Mouse (Mus musculus) spleen, postnatal 36 days (tissue): ENCODE results near the gene Gm5134.

Source experiments
- DNase-seq, 2 experiments: peaks; one replicate each; pipeline ENCODE4 v3.0.0; 2022; ENCODE audit warnings: low spot score in 2 of 2, mixed read lengths in 1 of 2

Gm5134 gene

GRCm38 (mm10) chr10:75939481-75940234, 14.7 kb upstream of the Gm5134 start:
- peak; percentile 54 to 75 for DNase-seq

DNA sequence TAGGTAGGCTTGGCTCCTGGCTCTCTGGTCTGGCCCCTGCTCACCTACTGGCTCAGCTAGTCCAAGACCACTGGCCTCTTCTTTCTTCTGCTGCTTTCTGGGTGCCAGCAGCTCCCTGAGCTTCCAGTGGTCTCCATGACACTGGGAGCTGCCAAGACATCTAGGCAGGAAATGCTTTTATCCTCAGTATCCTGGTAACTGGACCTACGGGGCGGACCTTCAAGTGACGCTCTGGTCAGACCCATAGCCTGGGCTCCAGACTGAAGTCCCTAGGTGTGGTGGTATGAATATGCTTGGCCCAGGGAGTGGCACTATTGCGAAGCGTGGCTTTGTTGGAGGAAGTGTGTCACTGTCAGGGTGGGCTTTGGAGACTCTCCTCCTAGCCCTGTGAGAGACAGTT, 13.8 kb upstream of the Gm5134 start, which contains the start of gene Gm867:
Gm867 (minus strand) TSS at position 153 of the 400 bp plus-strand sequence.
- DNase-seq: no peak

GRCm38 (mm10) chr10:75941042-75941824, 13.1 kb upstream of the Gm5134 start:
- no peak for DNase-seq

DNA sequence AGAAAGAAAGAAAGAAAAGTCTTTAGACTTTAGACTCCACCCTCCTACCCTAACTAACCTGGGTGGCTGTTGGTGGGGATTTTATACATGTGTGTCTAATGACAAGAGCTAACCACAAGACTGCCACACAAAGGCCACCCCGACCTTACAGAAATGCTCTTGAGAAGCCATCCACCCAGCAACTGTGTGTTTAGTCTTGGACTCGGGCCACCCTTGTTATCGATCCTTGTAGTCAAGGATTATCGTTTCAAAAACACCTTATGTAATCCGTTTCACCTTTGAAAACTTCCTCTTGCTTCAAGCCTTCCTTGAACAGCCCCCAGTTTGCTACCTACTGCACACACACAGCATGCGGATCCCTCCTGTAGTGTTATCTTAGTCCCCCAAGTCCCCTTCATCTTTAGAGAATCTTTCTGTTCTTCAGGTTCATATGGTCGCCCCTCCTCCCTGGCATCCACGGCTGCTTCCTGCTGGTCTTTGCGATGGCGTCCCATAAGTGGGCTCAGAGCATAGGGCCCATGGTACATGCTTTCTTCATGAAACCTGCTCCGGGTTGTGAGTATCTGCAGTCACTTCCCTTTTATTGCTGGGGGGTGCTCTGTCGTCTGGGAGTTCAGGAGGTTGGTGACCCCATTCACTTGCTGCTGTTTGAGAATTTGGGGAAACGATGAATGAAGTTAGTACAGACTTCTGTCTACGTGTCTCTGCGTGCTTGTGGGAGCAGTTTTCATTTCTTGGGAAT, 11.4 kb upstream of the Gm5134 start, which contains the start of gene Vpreb3:
Vpreb3 (plus strand) TSS at position 322 of the 742 bp plus-strand sequence.
- no peak for DNase-seq

- no peak for DNase-seq
These were observed 10.1 kb upstream of the Gm5134 start for GRCm38 (mm10) chr10:75944066-75944772.

GRCm38 (mm10) chr10:75945213-75945612, 9.1 kb upstream of the Gm5134 start:
- DNase-seq: no peak

- no peak for DNase-seq
These were observed 8.4 kb upstream of the Gm5134 start for GRCm38 (mm10) chr10:75945896-75946295.

- peak; percentile 57 to 63 for DNase-seq
These were observed 6.2 kb upstream of the Gm5134 start for GRCm38 (mm10) chr10:75948079-75948478.

GRCm38 (mm10) chr10:75949053-75950045, 5.0 kb upstream of the Gm5134 start:
- DNase-seq: peak; percentile 84 to 86

- peak; percentile 70 for DNase-seq
These were observed 3.5 kb upstream of the Gm5134 start for GRCm38 (mm10) chr10:75950791-75951210.

GRCm38 (mm10) chr10:75951424-75952050, 2.8 kb upstream of the Gm5134 start:
- peak in 1 of 2 experiments; percentile 50 for DNase-seq

- DNase-seq: no peak
These were observed 19.5 kb downstream of the Gm5134 start for GRCm38 (mm10) chr10:75973846-75974245.

- peak in 1 of 2 experiments; percentile 29 for DNase-seq
These were observed 20.9 kb downstream of the Gm5134 start for GRCm38 (mm10) chr10:75975216-75975615.

- peak; percentile 28 to 32 for DNase-seq
These were observed 24.0 kb downstream of the Gm5134 start for GRCm38 (mm10) chr10:75978119-75978834.

GRCm38 (mm10) chr10:75978835-75979157, 24.5 kb downstream of the Gm5134 start:
- DNase-seq: no peak

GRCm38 (mm10) chr10:75979432-75979831, 25.1 kb downstream of the Gm5134 start:
- DNase-seq: no peak

DNA sequence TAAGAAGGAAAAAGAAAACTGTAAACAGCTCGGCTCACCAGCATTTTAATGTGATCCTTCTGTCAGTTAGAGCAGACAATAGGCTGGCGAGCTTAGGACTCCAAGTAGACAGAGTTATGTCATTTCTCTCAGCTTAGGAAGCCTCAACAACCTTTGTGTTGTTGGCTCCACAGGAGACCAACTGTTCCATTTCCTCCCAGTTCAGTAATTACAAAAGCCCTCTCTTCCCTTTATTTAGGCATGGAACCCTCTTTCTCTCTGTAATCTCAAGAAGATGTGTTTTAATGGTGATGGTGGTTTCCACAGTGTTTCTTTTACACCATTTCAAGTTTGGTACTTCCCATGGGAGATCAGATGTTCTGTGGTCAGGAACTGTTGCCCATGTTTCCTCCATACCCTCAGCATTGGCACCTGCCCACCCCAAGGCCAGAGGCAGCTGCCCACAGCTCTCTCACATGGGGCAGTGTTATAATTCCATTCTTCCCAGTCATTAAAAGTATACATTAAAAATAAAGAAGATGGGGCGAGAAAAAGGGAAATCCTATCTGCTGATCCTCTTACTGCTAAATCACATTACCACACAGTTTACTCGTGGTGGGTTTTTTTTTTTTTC, 36.2 kb downstream of the Gm5134 start:
- DNase-seq: no peak

DNA sequence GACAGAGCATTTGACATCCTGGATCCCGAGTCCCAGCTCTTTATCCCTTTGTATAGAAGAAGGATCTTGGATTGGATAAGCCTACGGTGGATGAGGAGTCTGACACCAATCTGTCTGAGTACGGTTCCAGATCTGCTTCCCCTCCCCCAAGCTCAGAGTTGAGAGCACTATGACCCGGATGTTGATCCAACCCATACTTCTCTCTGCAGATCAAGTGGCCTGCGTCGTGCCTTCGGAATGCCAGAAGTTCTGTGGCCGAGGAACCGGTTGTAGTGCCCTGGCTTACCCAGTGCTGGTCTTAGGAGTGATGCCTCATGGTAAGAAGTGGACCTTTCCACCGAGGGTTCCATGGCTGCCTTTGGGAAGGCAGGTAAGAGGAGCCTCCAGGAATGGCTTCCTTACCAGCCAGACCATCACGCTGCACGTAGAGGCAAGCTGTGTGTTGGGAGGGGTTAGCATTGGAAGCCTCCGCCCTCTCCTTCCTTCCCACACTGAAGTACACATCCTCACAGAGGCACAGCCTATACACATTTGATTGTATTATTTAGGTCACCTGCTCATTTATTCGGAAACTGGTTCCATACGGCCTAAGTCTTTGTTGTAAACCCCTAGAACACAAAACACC, 39.4 kb downstream of the Gm5134 start:
- DNase-seq: no peak
